Mouse (Mus musculus): ENCODE results near the gene Rpl18a. TPM values are rescaled to one million over a fixed set of nuclear protein-coding genes. Genes with fewer than 3 reads are reported as not detected.
"Not testable (repeated sequence)": the region's sequence is repeated elsewhere in the genome, so short reads cannot be mapped to it uniquely, and the experiment has no call there.

The Rpl18a gene
- polyA plus RNA-seq, 1 experiment from 2014 or later: 4,326 TPM

DNA sequence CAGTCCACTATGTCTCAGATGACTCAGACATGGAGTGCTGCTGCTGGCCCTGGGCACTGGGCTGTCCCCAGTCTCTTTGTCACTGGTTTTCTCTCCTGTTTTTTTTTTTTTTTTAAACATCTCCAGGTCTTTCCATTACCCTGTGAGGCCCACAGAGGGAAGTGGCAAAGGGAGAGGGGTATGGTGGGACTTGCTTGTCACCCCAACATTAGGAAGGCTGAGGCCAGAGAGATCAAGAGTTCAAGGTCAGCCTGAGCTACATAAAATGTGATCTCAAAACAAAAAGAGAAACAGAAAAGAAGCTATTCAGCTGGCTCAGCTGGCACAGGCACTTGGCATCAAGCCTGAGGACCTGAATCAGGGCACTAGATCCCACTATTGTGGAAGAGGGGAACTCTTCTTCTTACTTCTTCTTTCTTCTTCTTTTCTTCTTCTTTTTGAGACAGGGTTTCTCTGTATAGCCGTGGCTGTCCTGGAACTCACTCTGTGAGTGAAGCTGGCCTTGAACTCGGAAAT is 3.7 kb upstream of the Rpl18a start:
- no peak for ATAC-seq (replicated peaks; ENCODE audit: low FRiP score)
- Histone ChIP-seq H3K36me3 (peaks cover 3% of the 10 kb centered on the region; the same call in 1 of the 2 replicates), H3K4me2 (no peak overlapping the region), H3K9ac (no peak overlapping the region), H3K27me3 (peaks cover 11% of the 10 kb centered on the region), H3K4me1 (peaks cover 22% of the 10 kb centered on the region), H3K9me3 (replicated peaks) (no peaks in the 10 kb centered on the region), H3K4me3 (replicated peaks) (no peak overlapping the region), H3K27ac (no peak overlapping the region)
- WGBS: 72% methylated on average over 2 of the region's 2 CpGs

DNA sequence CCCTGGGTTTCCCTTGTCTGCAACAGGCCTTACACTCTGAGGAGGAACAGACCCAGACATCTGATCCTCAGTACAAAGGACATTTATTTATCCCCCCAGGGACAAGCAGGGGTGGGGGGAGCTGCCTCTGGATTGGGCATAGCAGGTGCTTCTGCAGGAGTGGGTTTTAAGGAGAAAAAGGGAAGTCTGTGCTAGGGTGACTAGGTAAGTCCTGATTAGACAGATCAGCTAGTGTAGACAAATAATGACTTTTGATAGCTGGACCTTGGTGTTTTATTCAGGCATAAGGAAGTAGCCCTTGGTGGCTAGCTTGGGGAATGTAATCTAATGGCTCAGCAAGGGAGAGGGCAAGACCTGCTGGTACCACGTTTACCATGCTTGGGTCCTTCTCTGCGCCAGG is 2.0 kb upstream of the Rpl18a start:
- H3K9me3 ChIP-seq (replicated peaks): no peaks in the 10 kb centered on the region
- no peak overlapping the region for H3K9ac ChIP-seq
- WGBS: 83% methylated on average over 2 of the region's 2 CpGs
- H3K36me3 ChIP-seq: peaks cover 20% of the 10 kb centered on the region
- no peak overlapping the region for H3K27ac ChIP-seq
- peaks cover 11% of the 10 kb centered on the region for H3K27me3 ChIP-seq
- H3K4me1 ChIP-seq: peaks cover 23% of the 10 kb centered on the region
- no peak overlapping the region for H3K4me2 ChIP-seq
- no peak for ATAC-seq (replicated peaks; ENCODE audit: low FRiP score)
- H3K4me3 ChIP-seq (replicated peaks): no peak overlapping the region

DNA sequence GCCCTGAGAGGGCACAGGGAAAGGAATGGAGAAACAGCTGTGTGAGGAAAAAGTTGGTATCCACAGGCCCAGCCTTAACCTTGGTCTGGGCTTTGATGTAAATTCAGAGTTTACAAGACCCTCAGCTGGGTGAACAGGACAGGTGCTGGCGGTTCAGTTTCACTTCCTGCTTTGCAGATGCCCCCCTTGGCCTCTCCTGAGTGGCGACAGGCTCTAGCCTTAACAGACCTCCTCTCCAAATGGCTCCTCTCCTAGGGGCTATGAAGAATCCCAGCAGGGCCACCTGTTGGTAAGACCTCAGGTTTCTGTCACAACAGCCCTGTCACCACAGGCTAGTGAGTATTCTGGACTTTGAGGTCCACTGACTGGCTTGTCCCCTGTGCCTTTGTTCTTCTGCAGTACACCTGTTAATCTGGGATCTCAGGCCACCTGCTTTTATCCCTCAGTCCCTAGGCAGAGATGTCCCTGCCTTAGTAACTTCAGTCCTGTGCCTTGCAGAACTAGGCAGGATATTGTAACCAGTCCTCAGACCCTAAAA is 1.5 kb upstream of the Rpl18a start:
- Histone ChIP-seq H3K9me3 (replicated peaks) (no peaks in the 10 kb centered on the region), H3K4me2 (peak overlapping the region; percentile 70; the same call in 1 of the 2 replicates), H3K9ac (no peak overlapping the region), H3K36me3 (peaks cover 25% of the 10 kb centered on the region), H3K4me3 (replicated peaks) (peak overlapping the region; percentile 65; the same call in 1 of the 2 replicates), H3K27me3 (peaks cover 11% of the 10 kb centered on the region), H3K27ac (no peak overlapping the region), H3K4me1 (peaks cover 23% of the 10 kb centered on the region)
- WGBS: 42% methylated on average over 2 of the region's 2 CpGs
- ATAC-seq (replicated peaks; ENCODE audit: low FRiP score): no peak

DNA sequence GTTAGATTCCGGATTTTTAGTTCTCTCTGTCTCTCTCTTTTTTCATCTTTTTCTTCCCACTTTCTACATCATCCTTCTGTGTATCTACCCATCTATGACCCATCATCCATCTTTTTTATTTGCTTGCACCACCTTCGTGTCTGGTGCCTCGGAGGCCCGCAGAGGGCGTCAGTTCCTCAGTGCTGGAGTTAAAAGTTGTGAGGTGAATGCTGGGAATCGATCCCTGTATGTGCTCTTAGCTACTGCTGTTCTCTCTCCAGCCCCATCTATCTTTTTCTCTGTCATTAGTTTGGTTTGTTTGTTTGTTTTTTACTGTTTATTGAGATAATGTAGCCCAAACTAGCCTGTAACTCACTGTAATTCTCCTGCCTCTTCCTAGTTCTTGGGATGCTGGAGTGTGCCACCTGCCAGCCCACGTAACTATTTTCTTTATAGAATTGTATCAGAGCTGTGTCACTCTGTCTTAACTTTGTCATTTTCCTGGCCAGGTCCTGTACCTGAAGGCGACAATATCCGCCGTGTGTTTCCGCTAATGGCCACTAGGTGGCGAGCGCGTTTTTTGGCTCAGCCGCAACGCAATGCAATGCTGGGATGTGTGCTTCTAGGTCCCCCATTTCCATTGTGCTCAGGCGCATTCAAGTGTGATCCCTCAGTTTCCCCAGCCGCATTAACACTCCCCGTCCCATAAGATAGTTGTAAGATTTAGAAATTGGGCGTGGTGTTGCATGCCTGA is 635 bp upstream of the Rpl18a start:
- H3K9me3 ChIP-seq (replicated peaks): no peaks in the 10 kb centered on the region
- H3K36me3 ChIP-seq: peaks cover 31% of the 10 kb centered on the region
- peak overlapping the region; percentile 65 for H3K4me3 ChIP-seq (replicated peaks)
- peaks cover 30% of the 10 kb centered on the region for H3K4me1 ChIP-seq
- peak; percentile 23 for ATAC-seq (replicated peaks; ENCODE audit: low FRiP score)
- peaks cover 17% of the 10 kb centered on the region for H3K27me3 ChIP-seq
- peak overlapping the region; percentile 91 for H3K27ac ChIP-seq
- peak overlapping the region; percentile 70 for H3K4me2 ChIP-seq
- H3K9ac ChIP-seq: peak overlapping the region; percentile 75
- WGBS: under 1% methylated on average over 20 of the region's 20 CpGs

DNA sequence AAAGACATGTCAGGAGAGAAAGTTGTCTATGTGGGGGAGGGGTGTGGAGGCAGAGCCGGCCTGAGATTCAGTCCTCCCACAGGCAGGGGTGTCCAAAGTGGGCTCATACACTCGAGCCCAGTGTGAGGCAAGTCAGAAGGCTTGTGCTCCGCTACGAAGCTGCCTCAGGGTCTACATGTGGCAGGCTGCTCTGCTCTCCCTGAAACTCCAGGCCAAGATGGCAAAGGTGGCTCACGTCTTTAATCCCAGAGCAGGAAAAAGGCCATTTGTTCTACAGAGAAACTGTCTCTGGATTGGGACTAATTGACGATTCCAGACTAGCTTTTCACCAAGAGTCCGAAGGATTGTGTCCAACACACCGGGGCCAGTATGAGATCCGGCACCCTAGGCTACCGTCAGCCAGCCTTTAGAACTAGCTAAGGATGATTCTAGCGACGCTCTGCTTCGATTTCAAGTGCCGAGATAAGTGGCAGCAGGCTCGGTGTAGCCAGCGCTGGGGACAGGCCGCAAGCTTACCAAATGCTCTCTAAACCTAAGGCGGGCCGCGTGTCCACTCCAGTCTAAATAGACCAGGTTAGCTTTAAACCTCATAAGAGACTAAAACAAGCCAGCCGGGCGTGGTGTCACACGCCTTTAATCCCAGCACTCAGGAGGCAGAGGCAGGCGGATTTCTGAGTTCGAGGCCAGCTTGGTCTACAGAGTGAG is 744 bp downstream of the Rpl18a start:
- 2% methylated on average over 25 of the region's 25 CpGs for WGBS
- Histone ChIP-seq H3K4me3 (replicated peaks) (peak overlapping the region; percentile 65), H3K9me3 (replicated peaks) (no peaks in the 10 kb centered on the region), H3K36me3 (peaks cover 31% of the 10 kb centered on the region), H3K9ac (peak overlapping the region; percentile 79), H3K4me1 (peaks cover 43% of the 10 kb centered on the region), H3K27ac (peak overlapping the region; percentile 61), H3K4me2 (peak overlapping the region; percentile 92), H3K27me3 (peaks cover 26% of the 10 kb centered on the region)
- ATAC-seq (replicated peaks; ENCODE audit: low FRiP score): no peak

DNA sequence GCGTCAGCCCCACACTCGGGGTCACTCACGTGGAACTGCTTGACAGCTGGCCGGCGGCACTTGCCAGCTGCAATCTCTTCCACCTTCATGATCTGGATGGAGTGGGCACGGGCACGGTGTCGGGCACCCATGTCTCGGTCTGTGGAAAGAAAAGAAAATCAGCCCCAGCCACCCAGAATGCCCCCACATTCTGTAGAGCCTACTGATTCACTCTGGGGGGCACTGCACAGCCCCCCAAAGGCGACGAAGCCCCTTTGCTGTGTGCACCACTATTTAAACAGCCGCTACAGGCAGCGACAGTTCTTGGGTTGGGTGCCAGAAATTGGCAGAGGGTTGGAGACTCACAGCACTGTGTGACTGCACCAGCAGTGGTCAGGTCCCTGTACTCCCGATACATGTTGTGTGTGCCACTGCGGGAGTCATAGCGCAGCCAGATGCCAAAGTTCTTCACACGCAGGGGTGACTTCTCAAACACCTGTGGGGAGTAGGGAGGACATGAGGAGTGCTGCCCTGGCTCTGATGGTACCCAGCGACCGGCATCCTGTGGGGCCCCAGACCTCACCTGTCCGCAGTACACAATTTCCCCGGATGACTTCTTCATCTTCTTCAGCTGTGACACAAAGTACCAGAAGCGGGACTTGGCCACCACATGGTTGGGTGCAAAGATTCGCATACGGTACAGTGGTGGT is 1.5 kb downstream of the Rpl18a start:
- H3K9ac ChIP-seq: peak overlapping the region; percentile 79
- peaks cover 34% of the 10 kb centered on the region for H3K27me3 ChIP-seq
- H3K36me3 ChIP-seq: peaks cover 31% of the 10 kb centered on the region
- H3K4me1 ChIP-seq: peaks cover 48% of the 10 kb centered on the region
- 62% methylated on average over 24 of the region's 24 CpGs for WGBS
- H3K4me2 ChIP-seq: peak overlapping the region; percentile 92
- not testable (repeated sequence) for H3K9me3 ChIP-seq (replicated peaks); H3K27ac ChIP-seq; ATAC-seq (replicated peaks; ENCODE audit: low FRiP score)
- peak overlapping the region; percentile 65 for H3K4me3 ChIP-seq (replicated peaks)

DNA sequence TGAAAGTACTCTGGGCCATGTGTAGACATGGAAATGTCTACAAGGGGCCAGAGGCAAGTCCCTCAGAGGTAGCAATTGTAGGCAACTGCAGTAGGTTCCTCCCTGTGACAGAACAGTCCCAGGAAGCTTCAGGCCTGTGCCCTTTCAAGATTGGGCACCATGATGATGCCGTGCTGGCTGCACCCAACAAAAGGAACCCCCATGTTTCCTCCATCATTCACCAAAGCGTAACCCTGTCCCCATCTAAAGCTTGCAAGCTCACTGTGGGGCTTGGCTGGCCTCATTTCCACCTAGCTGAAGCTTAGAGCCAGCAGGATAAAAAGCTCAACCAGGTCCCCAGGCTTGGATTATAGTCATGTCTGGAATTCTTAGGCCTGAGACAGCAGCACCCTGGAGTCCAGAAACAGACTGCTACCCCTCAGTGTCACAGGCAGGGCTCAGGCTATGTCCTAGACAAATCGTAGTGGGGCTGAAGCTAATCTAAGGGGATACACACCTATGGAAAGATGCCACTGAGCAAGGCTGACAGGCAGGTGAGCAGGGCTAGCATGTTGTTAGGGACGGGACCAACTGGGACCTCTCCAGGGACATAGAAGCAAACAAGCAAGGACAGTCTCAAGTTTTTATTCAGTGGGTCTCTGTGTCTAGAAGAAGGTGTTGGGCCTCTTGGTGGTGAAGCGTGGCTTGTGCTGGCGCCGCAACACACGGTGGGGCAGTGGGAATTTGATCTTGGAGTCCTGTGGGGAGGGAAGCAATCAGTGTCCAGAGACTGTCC is 2.3 kb downstream of the Rpl18a start:
- no peak overlapping the region for H3K27ac ChIP-seq
- H3K4me1 ChIP-seq: peaks cover 48% of the 10 kb centered on the region
- H3K36me3 ChIP-seq: peaks cover 31% of the 10 kb centered on the region
- WGBS: 78% methylated on average over 8 of the region's 8 CpGs
- peaks cover 41% of the 10 kb centered on the region for H3K27me3 ChIP-seq
- 0 out of 2 replicates have a peak overlapping the region, but pooled peaks have one; percentile 79 for H3K9ac ChIP-seq
- no peak overlapping the region; the same call in 1 of the 2 replicates for H3K4me3 ChIP-seq (replicated peaks)
- no peak for ATAC-seq (replicated peaks; ENCODE audit: low FRiP score)
- H3K9me3 ChIP-seq (replicated peaks): no peaks in the 10 kb centered on the region
- H3K4me2 ChIP-seq: no peak overlapping the region; the same call in 1 of the 2 replicates

DNA sequence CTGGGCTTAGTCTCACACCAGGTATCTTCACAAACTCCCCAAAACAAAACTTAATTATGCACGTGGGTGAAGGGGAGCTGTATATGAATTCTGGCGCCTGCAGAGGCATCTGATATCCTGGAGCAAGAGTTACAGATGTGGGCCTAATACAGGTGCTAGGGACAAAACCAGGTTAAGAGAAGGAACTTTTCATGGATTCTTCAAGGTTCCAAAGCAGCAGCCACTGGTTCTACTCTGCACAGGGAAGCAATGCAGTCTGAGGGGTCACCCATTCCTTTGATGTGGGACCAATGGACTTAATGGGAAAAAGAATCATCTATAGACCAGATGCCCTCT is 2.9 kb downstream of the Rpl18a start:
- Histone ChIP-seq H3K27me3 (peaks cover 44% of the 10 kb centered on the region), H3K9me3 (replicated peaks) (no peaks in the 10 kb centered on the region), H3K4me2 (no peak overlapping the region), H3K4me3 (replicated peaks) (no peak overlapping the region), H3K36me3 (peaks cover 31% of the 10 kb centered on the region), H3K9ac (no peak overlapping the region), H3K27ac (no peak overlapping the region), H3K4me1 (peaks cover 48% of the 10 kb centered on the region)
- no peak for ATAC-seq (replicated peaks; ENCODE audit: low FRiP score)
- WGBS: 66% methylated on average over 2 of the region's 2 CpGs

DNA sequence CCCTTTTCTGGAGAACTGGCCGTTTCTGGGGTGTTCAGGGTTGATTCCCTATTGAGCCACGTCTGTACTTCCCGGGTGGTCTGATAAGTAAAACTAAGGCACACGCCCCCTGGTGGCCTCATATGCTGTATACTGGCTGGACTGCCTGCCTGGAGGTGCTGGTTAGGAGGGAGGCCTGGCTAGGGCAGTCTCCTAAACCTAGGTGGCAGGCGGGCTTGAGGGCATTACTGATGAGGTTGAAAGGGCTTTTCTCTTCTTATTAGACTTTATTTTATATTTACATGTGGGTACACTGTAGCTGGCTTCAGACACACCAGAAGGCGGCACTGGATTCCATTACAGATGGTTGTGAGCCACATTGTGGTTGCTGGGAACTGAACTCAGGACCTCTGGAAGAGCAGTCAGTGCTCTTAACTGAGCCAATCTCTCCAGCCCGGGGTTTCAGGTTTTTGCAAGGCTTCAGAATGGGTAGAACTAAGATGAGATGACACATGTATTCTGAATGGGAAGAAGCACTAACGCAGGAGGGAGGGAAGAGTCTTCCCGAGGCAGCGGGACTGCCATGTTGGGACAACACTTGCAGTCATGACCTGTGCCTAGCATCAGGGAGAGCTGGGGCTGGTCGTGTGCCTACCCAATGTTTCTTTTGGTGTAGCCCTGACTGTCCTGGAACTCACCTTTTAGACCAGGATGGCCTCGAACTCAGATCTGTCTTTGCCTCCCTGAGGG is 3.4 kb downstream of the Rpl18a start:
- 33% methylated on average over 12 of the region's 12 CpGs for WGBS

DNA sequence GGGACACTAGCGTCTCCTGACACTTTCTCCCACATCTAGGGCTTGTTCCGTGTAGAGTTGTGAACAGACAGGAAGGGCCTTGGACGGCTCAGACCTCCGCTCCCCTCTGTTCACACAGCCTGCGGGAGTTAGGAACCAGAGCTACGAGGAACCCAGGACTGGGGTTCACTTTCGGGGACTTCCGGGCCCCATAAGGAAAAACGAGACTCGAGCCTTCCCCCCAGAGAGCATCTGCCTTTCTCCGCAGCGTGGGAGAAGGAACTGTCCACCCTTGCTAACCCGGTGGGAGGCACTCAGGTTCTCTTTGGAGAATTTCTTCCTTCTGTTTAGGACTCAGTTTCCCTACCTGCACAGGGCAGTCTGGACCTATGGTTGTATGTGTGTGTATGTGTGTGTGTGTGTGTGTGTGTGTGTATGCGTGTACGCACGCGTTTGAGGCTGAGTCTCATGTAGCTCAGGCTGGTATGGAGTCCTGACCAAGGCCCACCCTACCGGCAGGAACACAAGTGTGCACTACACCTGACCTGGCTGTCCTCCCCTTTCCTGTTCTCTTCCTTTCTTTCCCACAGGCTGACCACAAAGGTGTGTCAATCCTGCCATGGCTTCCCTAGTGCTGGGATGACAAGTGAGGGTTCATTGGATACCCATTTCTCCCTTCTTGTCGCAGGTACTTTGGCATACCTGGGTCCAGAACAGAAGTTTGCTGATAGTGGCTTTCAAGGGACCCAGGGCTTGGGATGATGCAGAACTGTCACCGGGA is 4.1 kb downstream of the Rpl18a start:
- peak overlapping the region; percentile 36 for H3K4me3 ChIP-seq (replicated peaks)
- peaks cover 31% of the 10 kb centered on the region for H3K36me3 ChIP-seq
- H3K27me3 ChIP-seq: peaks cover 53% of the 10 kb centered on the region
- no peak for ATAC-seq (replicated peaks; ENCODE audit: low FRiP score)
- H3K27ac ChIP-seq: no peak overlapping the region
- no peaks in the 10 kb centered on the region for H3K9me3 ChIP-seq (replicated peaks)
- H3K4me1 ChIP-seq: peaks cover 41% of the 10 kb centered on the region
- 22% methylated on average over 20 of the region's 20 CpGs for WGBS
- peak overlapping the region; percentile 56 for H3K4me2 ChIP-seq
- H3K9ac ChIP-seq: peak overlapping the region; percentile 19; the same call in 1 of the 2 replicates

More for the DNA sequence above, 3.4 kb downstream of the Rpl18a start:
- H3K4me3 ChIP-seq (replicated peaks): no peak overlapping the region
- no peak overlapping the region for H3K9ac ChIP-seq
- no peak overlapping the region for H3K27ac ChIP-seq
- H3K9me3 ChIP-seq (replicated peaks): no peaks in the 10 kb centered on the region
- peaks cover 48% of the 10 kb centered on the region for H3K4me1 ChIP-seq
- H3K36me3 ChIP-seq: peaks cover 31% of the 10 kb centered on the region
- peak; percentile 32 for ATAC-seq (replicated peaks; ENCODE audit: low FRiP score)
- peaks cover 46% of the 10 kb centered on the region for H3K27me3 ChIP-seq
- H3K4me2 ChIP-seq: no peak overlapping the region
